Mouse (Mus musculus) left cerebral cortex, postnatal 10 days (tissue): Measurements from ENCODE around the gene Cux1. TPM values are rescaled to one million over a fixed set of nuclear protein-coding genes. Genes with fewer than 3 reads are reported as not detected.

ENCODE experiments used
- DNase-seq, 2 experiments: peaks; one replicate each; pipeline ENCODE4 v3.0.0; 2021 to 2022; ENCODE audit warnings: low spot score in 2 of 2, mixed read lengths in 1 of 2; ENCODE audit errors: extremely low spot score in 1 of 2
- intact Hi-C: fragments of 180-260 bp; cut with DNase I; formaldehyde crosslinking; loops from one replicate; pipeline ENCODE4 v1.15.1; 2025
- total RNA-seq, 2 experiments: library from RNA; stranded (reverse); gene quantifications; 2 replicates each; pipeline ENCODE4 v1.2.3; 2021

Gene Cux1
- total RNA-seq, 2 experiments from 2014 or later, result 127 to 133 TPM

GRCm38 (mm10) chr5:136551571-136551970 is 15.7 kb downstream of the Cux1 start:
- intact Hi-C loops, result no loop called here
- no peak for DNase-seq

- no peak for DNase-seq
- intact Hi-C loops, result no loop called here
Measured at GRCm38 (mm10) chr5:136550726-136551125, 16.6 kb downstream of the Cux1 start.

GRCm38 (mm10) chr5:136548776-136549175 is 18.5 kb downstream of the Cux1 start:
- DNase-seq, result no peak

GRCm38 (mm10) chr5:136545061-136545460 is 22.2 kb downstream of the Cux1 start:
- intact Hi-C loops, result no loop called here
- DNase-seq, result no peak

More at GRCm38 (mm10) chr5:136548776-136549175, 18.5 kb downstream of the Cux1 start:
- intact Hi-C loops, result no loop called here

- no peak for DNase-seq
- intact Hi-C loops, result no loop called here
Measured at GRCm38 (mm10) chr5:136543171-136543570, 24.1 kb downstream of the Cux1 start.

- intact Hi-C loops, result no loop called here
- peak; percentile 42 to 48 for DNase-seq
Measured at GRCm38 (mm10) chr5:136540952-136541351, 26.3 kb downstream of the Cux1 start.

- no peak for DNase-seq
- intact Hi-C loops, result no loop called here
Measured at GRCm38 (mm10) chr5:136540055-136540838, 27.0 kb downstream of the Cux1 start.

- intact Hi-C loops, result no loop called here
- DNase-seq, result no peak
Measured at GRCm38 (mm10) chr5:136536753-136537152, 30.5 kb downstream of the Cux1 start.

GRCm38 (mm10) chr5:136535976-136536725 is 31.1 kb downstream of the Cux1 start:
- intact Hi-C loops, result no loop called here
- no peak for DNase-seq

GRCm38 (mm10) chr5:136535204-136535603 is 32.1 kb downstream of the Cux1 start:
- intact Hi-C loops, result no loop called here
- no peak for DNase-seq

GRCm38 (mm10) chr5:136533371-136534276 is 33.7 kb downstream of the Cux1 start:
- no peak for DNase-seq
- intact Hi-C loops, result no loop called here

- intact Hi-C loops, result no loop called here
- no peak for DNase-seq
Measured at GRCm38 (mm10) chr5:136531674-136532365, 35.5 kb downstream of the Cux1 start.

- intact Hi-C loops, result no loop called here
Measured at GRCm38 (mm10) chr5:136530931-136531330, 36.4 kb downstream of the Cux1 start.

GRCm38 (mm10) chr5:136529165-136529564 is 38.1 kb downstream of the Cux1 start:
- no peak for DNase-seq
- intact Hi-C loops, result no loop called here

More at GRCm38 (mm10) chr5:136530931-136531330, 36.4 kb downstream of the Cux1 start:
- no peak for DNase-seq

- DNase-seq, result no peak
- intact Hi-C loops, result no loop called here
Measured at GRCm38 (mm10) chr5:136527871-136528270, 39.4 kb downstream of the Cux1 start.

GRCm38 (mm10) chr5:136526545-136526909 is 40.8 kb downstream of the Cux1 start:
- intact Hi-C loops, result no loop called here
- DNase-seq, result no peak

GRCm38 (mm10) chr5:136525896-136526544 is 41.3 kb downstream of the Cux1 start:
- DNase-seq, result no peak
- intact Hi-C loops, result no loop called here

- no peak for DNase-seq
- intact Hi-C loops, result no loop called here
Measured at GRCm38 (mm10) chr5:136522843-136523463, 44.3 kb downstream of the Cux1 start.
